Mouse (Mus musculus): ENCODE measurements at regions not wholly inside any gene's neighbourhood (a gene's known extent, or its start where the extent isn't known, plus 50 kb on each side); places are given as distances from the start of the nearest gene placed in this dataset.

GRCm38 (mm10) chr12:17493810-17494209, 50.8 kb upstream of the Odc1 start:
- Histone ChIP-seq H3K4me2 (replicated peaks) (no peak overlapping the region), H3K4me1 (replicated peaks; ENCODE audit: control insufficient read depth, insufficient read depth, low read length) (peaks cover 7% of the 10 kb centered on the region; the same call in 1 of the 2 replicates), H3K9me3 (ENCODE audit: control insufficient read depth, low read length) (no peaks in the 10 kb centered on the region), H3K4me3 (replicated peaks; ENCODE audit: low read length) (no peak overlapping the region), H3K9ac (no peak overlapping the region), H3K27me3 (ENCODE audit: control insufficient read depth, insufficient read depth, low read length) (no peaks in the 10 kb centered on the region), H3K27ac (no peak overlapping the region), H3K36me3 (replicated peaks; ENCODE audit: control insufficient read depth, insufficient read depth) (no peaks in the 10 kb centered on the region)
- WGBS: 74% methylated on average over 3 of the region's 3 CpGs
- ATAC-seq (ENCODE audit: low FRiP score): no peak
- no peak for DNase-seq (ENCODE audit: low spot score)

Data from hindbrain, embryonic 14.5 days (tissue).